Mouse (Mus musculus): Measurements from ENCODE around the gene Pdzrn3. TPM values are rescaled to one million over a fixed set of nuclear protein-coding genes. Genes with fewer than 3 reads are reported as not detected.

The Pdzrn3 gene
- 0.08 and 0.29 TPM in 2 replicates for polyA plus RNA-seq (2012; ENCODE audit: low replicate concordance)

GRCm38 (mm10) chr6:101377167-101377934 is at the start of gene Pdzrn3:
Gene Pdzrn3 (minus strand): TSS chr6:101377897.

All from hematopoietic multipotent progenitor cell, adult 10-12 weeks (in vitro differentiated cells).